Mouse (Mus musculus): ENCODE measurements around the gene Nek6. TPM values are rescaled to one million over a fixed set of nuclear protein-coding genes. Genes with fewer than 3 reads are reported as not detected.

Nek6 gene
- polyA plus RNA-seq, 1 experiment from 2014 or later: 157 TPM

DNA sequence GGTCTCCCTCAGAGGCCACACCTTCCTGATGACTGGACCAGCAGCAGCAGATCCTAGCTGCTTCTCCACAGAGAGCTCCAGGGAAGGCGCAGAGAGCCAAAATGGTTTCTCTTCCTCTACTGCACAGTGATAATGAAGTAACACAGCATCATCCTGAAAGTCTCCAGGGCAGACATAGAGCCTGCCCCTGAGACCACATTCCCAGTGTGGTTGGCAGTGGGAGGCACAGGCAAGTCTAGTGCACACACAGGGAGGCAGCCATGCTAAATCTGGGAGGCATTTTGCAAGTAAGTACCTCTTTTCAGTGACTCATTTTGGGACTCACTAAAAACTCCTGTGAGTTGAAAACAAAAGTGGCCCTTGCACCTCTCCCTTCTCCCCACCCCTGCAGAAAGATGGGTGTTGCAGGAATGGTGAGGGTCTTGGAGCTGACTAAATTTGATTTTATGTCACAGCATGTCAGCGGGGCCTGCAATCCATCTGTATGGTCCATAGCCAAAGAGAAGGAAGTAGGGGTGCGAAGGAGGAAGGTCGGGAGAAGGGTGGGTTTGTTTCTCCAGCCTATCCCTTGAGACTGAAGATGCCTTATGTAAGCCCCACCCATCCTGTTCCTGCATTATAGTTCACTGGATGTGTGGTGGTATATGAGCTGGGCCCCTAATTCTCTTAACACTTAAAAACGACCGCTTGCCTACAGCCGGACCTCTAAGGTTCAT, 2.3 kb upstream of the Nek6 start:
- TF ChIP-seq CTCF (IDR thresholded peaks at IDR 0.05): no peak
- DNase-seq (ENCODE audit: low read depth, low spot score): no peak
- H3K27me3 ChIP-seq: no peaks in the 10 kb centered on the region
- ChIA-PET CTCF (no interaction called here), POLR2A (no interaction called here)
- no peak for ATAC-seq
- in situ Hi-C loops (cut with MboI; ENCODE audit: low pct_unique_long_range_greater_than_20kb): no loop called here

GRCm38 (mm10) chr2:38510120-38510519, 1.3 kb upstream of the Nek6 start:
- no peak for TF ChIP-seq CTCF (IDR thresholded peaks at IDR 0.05)
- ATAC-seq: no peak
- CTCF ChIA-PET: no interaction called here
- no peaks in the 10 kb centered on the region for H3K27me3 ChIP-seq
- DNase-seq (ENCODE audit: low read depth, low spot score): no peak
- POLR2A ChIA-PET: no interaction called here
- in situ Hi-C loops (cut with MboI; ENCODE audit: low pct_unique_long_range_greater_than_20kb): no loop called here

DNA sequence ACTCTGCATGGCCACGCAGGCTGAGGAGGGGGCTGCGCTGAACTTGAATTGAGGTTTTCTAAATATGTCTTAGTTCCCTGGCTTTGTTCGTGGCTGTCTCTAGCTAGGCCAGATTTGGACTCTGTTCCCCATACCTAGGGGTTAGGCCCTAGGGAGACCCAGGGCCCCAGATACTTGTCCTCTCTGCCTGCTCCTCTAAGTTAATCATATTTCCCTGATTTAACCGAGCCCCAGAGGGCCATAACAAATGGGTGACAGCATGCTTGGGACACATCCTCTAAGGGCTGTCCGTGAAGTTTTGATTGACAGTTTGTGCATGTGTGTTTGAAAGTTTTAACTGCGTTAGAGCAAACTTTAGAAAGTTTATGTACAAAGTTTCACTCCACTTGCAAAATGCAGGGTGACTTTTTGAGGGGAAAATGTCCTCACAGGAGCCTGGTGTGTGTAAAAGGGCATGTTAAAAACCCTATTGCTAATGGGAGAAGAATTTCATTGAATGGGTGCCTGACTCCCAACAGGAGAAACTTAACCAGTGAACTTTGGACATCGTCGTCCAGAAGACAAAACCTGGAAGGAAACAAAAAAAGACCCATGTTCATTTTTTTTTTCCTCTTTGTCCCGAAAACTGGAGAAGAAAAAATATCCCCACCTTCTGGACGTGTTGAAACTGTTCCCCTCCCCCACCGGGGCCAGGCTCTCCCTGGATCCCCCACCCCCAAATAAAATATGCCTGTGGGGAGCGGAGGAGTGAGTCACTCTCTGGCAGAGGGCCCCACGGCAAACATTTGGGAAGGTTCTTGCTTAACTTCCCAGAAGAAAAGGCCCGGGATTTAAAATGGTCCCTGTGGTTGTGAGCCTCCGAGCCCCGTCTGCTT, 1.1 kb downstream of the Nek6 start:
- in situ Hi-C loops (cut with MboI; ENCODE audit: low pct_unique_long_range_greater_than_20kb): no loop called here
- DNase-seq (ENCODE audit: low read depth, low spot score) (no peak), ATAC-seq (peak; percentile 19)
- CTCF ChIA-PET: interaction anchor here (1.6 kb wide), 1 partner anchor 26 kb away, joined by 4 read pairs; no protein-coding TSS in a partner anchor
- POLR2A ChIA-PET: interaction anchor here (1.2 to 1.5 kb wide), 3 partner anchors 37 to 99 kb away, joined by 3 to 4 read pairs (median 4); no protein-coding TSS in a partner anchor
- no peak for TF ChIP-seq CTCF (IDR thresholded peaks at IDR 0.05)
- no peaks in the 10 kb centered on the region for H3K27me3 ChIP-seq

DNA sequence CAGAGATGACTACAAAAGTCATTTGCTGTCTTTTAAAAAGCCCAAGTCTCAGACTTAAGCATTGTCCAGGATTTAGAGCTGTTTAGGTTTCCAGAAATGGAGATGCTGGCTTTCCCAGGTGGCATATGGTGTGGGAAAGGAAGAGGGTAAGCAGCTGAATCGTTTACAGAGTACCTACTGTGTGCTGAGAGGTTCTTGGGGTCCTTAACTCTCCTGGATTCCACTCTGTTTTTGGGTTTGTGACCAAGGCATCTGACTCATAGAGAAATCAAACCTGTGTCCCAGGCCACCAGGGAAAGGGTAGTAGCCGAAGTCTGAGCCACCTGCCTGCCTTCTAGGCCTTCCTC, 1.7 kb downstream of the Nek6 start:
- in situ Hi-C loops (cut with MboI; ENCODE audit: low pct_unique_long_range_greater_than_20kb): no loop called here
- ATAC-seq (no peak), DNase-seq (ENCODE audit: low read depth, low spot score) (no peak)
- TF ChIP-seq CTCF (IDR thresholded peaks at IDR 0.05): no peak
- ChIA-PET CTCF (interaction anchor here (1.5 to 1.6 kb wide), 2 partner anchors 26 to 76 kb away, joined by 3 to 4 read pairs; no protein-coding TSS in a partner anchor), POLR2A (interaction anchor here (0.7 kb wide), 1 partner anchor 34 kb away, joined by 3 read pairs; no protein-coding TSS in a partner anchor)
- H3K27me3 ChIP-seq: no peaks in the 10 kb centered on the region

- ATAC-seq (no peak), DNase-seq (ENCODE audit: low read depth, low spot score) (no peak)
- CTCF ChIA-PET: interaction anchor here (1.5 to 1.8 kb wide), 3 partner anchors 24 to 85 kb away, joined by 3 to 5 read pairs (median 4); no protein-coding TSS in a partner anchor
- no peaks in the 10 kb centered on the region for H3K27me3 ChIP-seq
- TF ChIP-seq CTCF (IDR thresholded peaks at IDR 0.05): no peak
- in situ Hi-C loops (cut with MboI; ENCODE audit: low pct_unique_long_range_greater_than_20kb): no loop called here
- POLR2A ChIA-PET: no interaction called here
These were observed 3.0 kb downstream of the Nek6 start for GRCm38 (mm10) chr2:38514411-38514810.

GRCm38 (mm10) chr2:38515446-38515845, 4.0 kb downstream of the Nek6 start:
- ChIA-PET POLR2A (interaction anchor here (0.6 to 0.7 kb wide), 2 partner anchors 26 to 29 kb away, joined by 3 read pairs; no protein-coding TSS in a partner anchor), CTCF (interaction anchor here (1.5 to 1.8 kb wide), 2 partner anchors 34 to 86 kb away, joined by 3 to 5 read pairs; no protein-coding TSS in a partner anchor)
- no peaks in the 10 kb centered on the region for H3K27me3 ChIP-seq
- no peak for ATAC-seq
- no peak for DNase-seq (ENCODE audit: low read depth, low spot score)
- no peak for TF ChIP-seq CTCF (IDR thresholded peaks at IDR 0.05)
- in situ Hi-C loops (cut with MboI; ENCODE audit: low pct_unique_long_range_greater_than_20kb): no loop called here

- POLR2A ChIA-PET: interaction anchor here (0.5 to 1.2 kb wide), 3 partner anchors 33 to 56 kb away, joined by 3 to 4 read pairs (median 3); no protein-coding TSS in a partner anchor
- ATAC-seq (no peak), DNase-seq (ENCODE audit: low read depth, low spot score) (no peak)
- CTCF ChIA-PET: interaction anchor here (1.1 to 1.8 kb wide), 3 partner anchors 33 to 87 kb away, joined by 3 to 5 read pairs (median 4); no protein-coding TSS in a partner anchor
- TF ChIP-seq CTCF (IDR thresholded peaks at IDR 0.05): no peak
- no peaks in the 10 kb centered on the region for H3K27me3 ChIP-seq
- in situ Hi-C loops (cut with MboI; ENCODE audit: low pct_unique_long_range_greater_than_20kb): no loop called here
These were observed 5.0 kb downstream of the Nek6 start for GRCm38 (mm10) chr2:38516471-38516870.

- no peak for TF ChIP-seq CTCF (IDR thresholded peaks at IDR 0.05)
- DNase-seq (ENCODE audit: low read depth, low spot score): no peak
- ChIA-PET CTCF (interaction anchor here (1.0 to 1.5 kb wide), 3 partner anchors 21 to 75 kb away, joined by 3 to 4 read pairs (median 3); no protein-coding TSS in a partner anchor), POLR2A (interaction anchor here (0.5 to 1.2 kb wide), 4 partner anchors 12 to 56 kb away, joined by 3 to 4 read pairs (median 3); no protein-coding TSS in a partner anchor)
- ATAC-seq: no peak
- in situ Hi-C loops (cut with MboI; ENCODE audit: low pct_unique_long_range_greater_than_20kb): no loop called here
- H3K27me3 ChIP-seq: no peaks in the 10 kb centered on the region
These were observed 5.6 kb downstream of the Nek6 start for GRCm38 (mm10) chr2:38517045-38517444.

- H3K27me3 ChIP-seq: no peaks in the 10 kb centered on the region
- no peak for ATAC-seq
- CTCF ChIA-PET: no interaction called here
- no peak for TF ChIP-seq CTCF (IDR thresholded peaks at IDR 0.05)
- in situ Hi-C loops (cut with MboI; ENCODE audit: low pct_unique_long_range_greater_than_20kb): no loop called here
- DNase-seq (ENCODE audit: low read depth, low spot score): no peak
- POLR2A ChIA-PET: interaction anchor here (0.6 kb wide), 1 partner anchor 64 kb away, joined by 3 read pairs; no protein-coding TSS in a partner anchor
These were observed 7.3 kb downstream of the Nek6 start for GRCm38 (mm10) chr2:38518719-38519118.

GRCm38 (mm10) chr2:38519934-38520333, 8.5 kb downstream of the Nek6 start:
- ATAC-seq: no peak
- DNase-seq (ENCODE audit: low read depth, low spot score): no peak
- in situ Hi-C loops (cut with MboI; ENCODE audit: low pct_unique_long_range_greater_than_20kb): no loop called here
- POLR2A ChIA-PET: no interaction called here
- no peak for TF ChIP-seq CTCF (IDR thresholded peaks at IDR 0.05)
- no peaks in the 10 kb centered on the region for H3K27me3 ChIP-seq
- CTCF ChIA-PET: no interaction called here

Measured in Patski (cell line).